Mouse (Mus musculus) lung, embryonic 15.5 days (tissue): ENCODE measurements around the gene Sncb. TPM values are rescaled to one million over a fixed set of nuclear protein-coding genes. Genes with fewer than 3 reads are reported as not detected.
"Not testable (repeated sequence)": the region's sequence is repeated elsewhere in the genome, so short reads cannot be mapped to it uniquely, and the experiment has no call there.

Source experiments
- ATAC-seq: fragments of 200-750 bp; cut with Nextera tagmentation; 2 replicates; pipeline ENCODE4 v1.8.0; 2017; ENCODE audit warnings: moderate number of reproducible peaks, borderline replicate concordance; ENCODE audit not compliant: low FRiP score, low TSS enrichment; ENCODE audit errors: extremely low read depth
- H3K27ac ChIP-seq: fragments of 300-500 bp; sonication (generic); 2 replicates; pipeline ENCODE4 v1.5.1; 2015; ENCODE audit warnings: moderate library complexity, mild to moderate bottlenecking, inconsistent platforms
- H3K27me3 ChIP-seq: fragments of 300-500 bp; sonication (generic); 2 replicates; pipeline ENCODE4 v1.6.1; 2015; ENCODE audit warnings: inconsistent platforms
- H3K36me3 ChIP-seq: fragments of 300-500 bp; sonication (generic); 2 replicates; pipeline ENCODE4 v1.6.1; 2015; ENCODE audit warnings: inconsistent platforms
- H3K4me1 ChIP-seq: fragments of 300-500 bp; sonication (generic); 2 replicates; pipeline ENCODE4 v1.6.1; 2015; ENCODE audit warnings: inconsistent platforms
- H3K4me2 ChIP-seq: fragments of 300-500 bp; sonication (generic); 2 replicates; pipeline ENCODE4 v1.6.1; 2015; ENCODE audit warnings: inconsistent platforms, mild to moderate bottlenecking, moderate library complexity
- H3K4me3 ChIP-seq: fragments of 300-500 bp; sonication (generic); 2 replicates; pipeline ENCODE4 v1.5.1; 2015; ENCODE audit warnings: mild to moderate bottlenecking, inconsistent platforms
- H3K9ac ChIP-seq: fragments of 300-500 bp; sonication (generic); 2 replicates; pipeline ENCODE4 v1.6.1; 2015; ENCODE audit warnings: inconsistent platforms
- H3K9me3 ChIP-seq: fragments of 300-500 bp; sonication (generic); 2 replicates; pipeline ENCODE4 v1.6.1; 2016; ENCODE audit warnings: inconsistent platforms
- WGBS: fragments of 180-500 bp; shearing (Covaris S2); methylation state at CpG from one replicate; pipeline ENCODE4 v1.1.7; 2015; 5-methylcytosine and 5-hydroxymethylcytosine counted together
- polyA plus RNA-seq: library from polyadenylated mRNA; unstranded; fragments of >200 nt; fragmentation: Nextera tagmentation; extraction: Ambion mirVana; gene quantifications from 2 replicates; pipeline ENCODE4 v1.2.1, GENCODE M21; 2015

Gene Sncb
- polyA plus RNA-seq, 1 experiment from 2014 or later: 0.21 TPM

DNA sequence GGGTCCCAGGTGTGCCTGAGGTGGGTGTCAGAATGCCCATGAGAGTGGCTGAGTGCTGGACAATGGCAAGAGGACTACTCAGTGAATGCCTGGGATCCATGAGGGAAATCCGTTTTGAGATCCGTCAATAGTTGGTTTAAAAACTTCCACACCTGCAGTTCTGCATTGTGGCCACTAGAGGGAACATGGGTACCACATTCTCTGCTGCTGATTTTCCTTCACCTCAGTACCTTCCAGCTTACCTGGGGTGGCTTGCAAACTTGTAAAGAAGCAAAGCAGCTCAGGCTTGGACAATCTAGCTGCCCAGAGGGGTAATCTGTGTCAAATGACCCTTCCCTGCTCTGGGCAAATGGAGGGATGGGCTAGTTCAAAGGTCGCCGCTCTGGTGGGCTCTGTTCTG is 31.0 kb upstream of the Sncb start:
- 35% methylated on average over 4 of the region's 4 CpGs for WGBS
- H3K4me2 ChIP-seq: no peak overlapping the region
- no peaks in the 10 kb centered on the region for H3K27me3 ChIP-seq

DNA sequence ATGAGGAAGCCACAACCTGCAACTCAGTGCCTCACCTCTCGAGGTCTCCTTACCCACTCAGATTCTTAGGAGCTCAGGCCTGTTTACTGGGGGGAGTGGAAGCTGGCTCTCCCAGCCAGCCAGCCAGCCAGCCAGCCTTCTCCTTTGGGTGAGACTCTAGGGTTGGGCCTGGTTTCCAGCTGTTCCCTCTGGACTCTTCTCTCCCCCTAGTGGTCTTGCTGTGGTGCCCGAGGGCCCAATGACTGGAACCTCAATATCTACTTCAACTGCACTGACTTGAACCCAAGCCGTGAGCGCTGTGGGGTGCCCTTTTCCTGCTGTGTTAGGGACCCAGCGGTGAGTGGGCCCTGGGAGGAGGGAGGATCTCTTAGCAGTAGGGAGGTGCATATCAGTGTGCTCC is 28.4 kb upstream of the Sncb start:
- Histone ChIP-seq H3K4me2 (no peak overlapping the region), H3K27ac (no peak overlapping the region), H3K9me3 (no peaks in the 10 kb centered on the region), H3K27me3 (peaks cover 11% of the 10 kb centered on the region; the same call in 1 of the 2 replicates), H3K9ac (no peak overlapping the region), H3K4me1 (peaks cover 5% of the 10 kb centered on the region), H3K4me3 (no peak overlapping the region), H3K36me3 (no peaks in the 10 kb centered on the region)
- 34% methylated on average over 5 of the region's 5 CpGs for WGBS
- no peak for ATAC-seq

More for the DNA sequence above, 31.0 kb upstream of the Sncb start:
- Histone ChIP-seq H3K27ac (no peak overlapping the region), H3K4me3 (no peak overlapping the region), H3K4me1 (no peaks in the 10 kb centered on the region), H3K9me3 (no peaks in the 10 kb centered on the region), H3K36me3 (no peaks in the 10 kb centered on the region), H3K9ac (no peak overlapping the region)
- no peak for ATAC-seq

DNA sequence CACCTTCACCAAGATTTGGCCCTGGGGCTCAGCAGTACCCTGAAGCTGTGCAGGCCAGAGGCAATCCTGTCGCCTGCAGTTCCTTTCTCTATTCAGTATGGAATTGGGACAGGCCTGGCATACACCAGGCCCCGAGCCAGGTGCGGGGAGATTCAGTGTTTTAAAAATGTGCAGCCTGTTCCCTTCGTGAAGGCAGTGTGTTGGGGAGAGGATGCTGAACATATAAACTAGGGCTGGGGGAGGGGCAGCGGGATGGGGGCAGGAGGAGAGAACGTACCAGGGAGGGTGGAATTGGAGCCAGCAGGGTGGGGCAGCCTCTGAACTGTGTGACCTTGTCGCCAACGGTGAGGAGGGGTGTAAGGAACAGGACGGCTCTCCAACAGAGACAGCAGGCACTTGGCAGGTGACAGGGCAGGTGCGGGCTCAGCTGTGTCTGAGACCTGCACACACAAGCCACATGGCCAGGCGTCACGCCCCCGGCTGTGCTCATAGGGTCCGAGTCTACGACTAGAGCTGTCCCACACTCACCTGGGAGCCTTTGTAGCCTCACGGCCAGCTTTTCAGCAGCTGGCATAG is 27.7 kb upstream of the Sncb start:
- Histone ChIP-seq H3K4me1 (peaks cover 8% of the 10 kb centered on the region), H3K27ac (no peak overlapping the region), H3K36me3 (no peaks in the 10 kb centered on the region), H3K9me3 (no peaks in the 10 kb centered on the region), H3K4me2 (no peak overlapping the region), H3K4me3 (no peak overlapping the region), H3K27me3 (peaks cover 11% of the 10 kb centered on the region; the same call in 1 of the 2 replicates), H3K9ac (no peak overlapping the region)
- no peak for ATAC-seq
- WGBS: 61% methylated on average over 16 of the region's 16 CpGs

DNA sequence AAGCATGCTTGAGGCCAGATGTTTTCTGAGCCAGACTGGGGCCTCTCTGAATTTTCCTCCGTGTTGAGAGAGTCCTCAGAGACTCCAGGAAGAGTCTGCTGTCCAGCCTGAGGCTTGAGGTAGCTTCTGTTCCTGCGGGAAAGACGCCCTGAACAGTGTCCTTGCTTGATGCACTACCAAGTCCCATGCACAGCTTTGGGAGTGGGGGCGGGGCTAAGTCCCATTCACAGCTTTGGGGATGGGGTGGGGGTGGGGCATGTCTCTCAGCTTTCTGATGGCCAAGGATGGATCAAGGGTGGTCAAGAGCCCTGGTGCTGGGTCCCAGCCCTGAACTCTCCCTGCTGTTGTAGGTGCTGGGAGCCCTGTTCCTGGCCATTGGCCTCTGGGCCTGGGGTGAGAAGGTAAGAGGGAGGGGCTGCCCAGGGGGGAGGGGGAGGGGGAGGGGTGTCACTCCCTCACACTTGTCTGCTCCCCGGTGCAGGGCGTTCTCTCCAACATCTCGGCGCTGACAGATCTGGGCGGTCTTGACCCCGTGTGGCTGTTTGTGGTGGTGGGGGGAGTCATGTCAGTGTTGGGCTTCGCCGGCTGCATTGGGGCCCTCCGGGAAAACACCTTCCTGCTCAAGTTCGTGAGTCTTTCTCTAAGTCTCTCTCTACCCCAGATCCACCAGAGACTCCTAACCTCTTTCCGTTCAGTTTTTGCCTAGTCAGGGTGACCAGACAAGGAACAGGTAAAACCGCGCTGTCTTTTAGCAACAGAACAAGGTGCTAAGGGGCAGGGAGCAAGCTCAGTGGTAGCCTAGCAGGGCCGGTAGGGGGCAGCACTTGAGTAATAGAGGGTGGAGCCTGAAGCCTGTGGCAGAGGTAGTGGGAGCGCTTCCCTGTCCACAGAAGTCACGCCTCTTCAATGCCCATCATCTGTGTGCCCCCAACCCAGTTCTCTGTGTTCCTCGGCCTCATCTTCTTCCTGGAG is 26.1 kb upstream of the Sncb start:
- H3K9me3 ChIP-seq: no peaks in the 10 kb centered on the region
- 14% methylated on average over 21 of the region's 21 CpGs for WGBS
- peaks cover 11% of the 10 kb centered on the region; the same call in 1 of the 2 replicates for H3K27me3 ChIP-seq
- H3K36me3 ChIP-seq: no peaks in the 10 kb centered on the region
- no peak overlapping the region for H3K9ac ChIP-seq
- no peak overlapping the region for H3K27ac ChIP-seq
- ATAC-seq: no peak
- peaks cover 8% of the 10 kb centered on the region for H3K4me1 ChIP-seq
- no peak overlapping the region for H3K4me3 ChIP-seq
- no peak overlapping the region for H3K4me2 ChIP-seq

DNA sequence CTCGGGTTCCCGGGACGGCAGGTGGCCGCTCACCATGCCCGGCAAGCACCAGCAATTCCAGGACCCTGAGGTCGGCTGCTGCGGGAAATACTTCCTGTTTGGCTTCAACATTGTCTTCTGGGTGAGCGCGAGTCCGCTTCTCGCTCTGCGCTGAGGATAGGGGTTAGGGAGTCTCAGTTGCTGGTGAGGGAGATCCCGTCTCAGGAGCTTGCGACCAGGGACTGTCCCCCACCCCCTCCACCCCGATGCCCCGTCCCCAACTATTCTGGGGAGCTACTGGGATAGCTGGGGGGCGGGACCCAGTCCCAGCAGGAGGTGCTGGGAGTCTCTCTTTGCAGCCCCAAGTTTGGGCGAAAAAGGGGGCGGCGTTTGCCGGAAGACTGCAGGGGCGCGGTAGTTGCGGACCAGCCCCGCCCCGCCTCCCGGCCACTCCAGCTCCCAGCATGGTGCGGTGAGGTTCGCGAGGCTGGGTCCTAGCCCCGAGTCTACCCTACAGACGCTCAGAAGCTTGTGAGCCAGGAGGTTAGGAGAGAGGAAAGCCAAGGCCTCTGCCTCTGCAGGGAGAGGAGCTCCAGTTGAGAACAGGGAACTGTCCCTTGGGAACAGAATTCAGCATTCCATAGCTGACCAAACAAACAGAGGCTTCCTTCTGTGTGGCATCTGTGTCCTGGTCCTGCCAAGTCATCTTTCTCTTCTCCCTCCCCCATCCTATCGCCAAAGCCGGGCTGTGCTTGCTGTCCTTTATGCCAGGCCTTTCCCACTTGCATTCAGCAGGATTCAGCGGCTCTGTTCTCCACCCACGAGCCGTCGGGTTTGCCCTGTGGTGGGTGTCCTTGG is 23.4 kb upstream of the Sncb start:
- peak overlapping the region; percentile 45; the same call in 1 of the 2 replicates for H3K27ac ChIP-seq
- H3K36me3 ChIP-seq: no peaks in the 10 kb centered on the region
- ATAC-seq: peak; percentile 32
- peak overlapping the region; percentile 41 for H3K9ac ChIP-seq
- H3K4me2 ChIP-seq: peak overlapping the region; percentile 97
- peaks cover 8% of the 10 kb centered on the region for H3K4me1 ChIP-seq
- H3K9me3 ChIP-seq: no peaks in the 10 kb centered on the region
- peak overlapping the region; percentile 59 for H3K4me3 ChIP-seq
- peaks cover 11% of the 10 kb centered on the region; the same call in 1 of the 2 replicates for H3K27me3 ChIP-seq
- WGBS: 1% methylated on average over 38 of the region's 38 CpGs

DNA sequence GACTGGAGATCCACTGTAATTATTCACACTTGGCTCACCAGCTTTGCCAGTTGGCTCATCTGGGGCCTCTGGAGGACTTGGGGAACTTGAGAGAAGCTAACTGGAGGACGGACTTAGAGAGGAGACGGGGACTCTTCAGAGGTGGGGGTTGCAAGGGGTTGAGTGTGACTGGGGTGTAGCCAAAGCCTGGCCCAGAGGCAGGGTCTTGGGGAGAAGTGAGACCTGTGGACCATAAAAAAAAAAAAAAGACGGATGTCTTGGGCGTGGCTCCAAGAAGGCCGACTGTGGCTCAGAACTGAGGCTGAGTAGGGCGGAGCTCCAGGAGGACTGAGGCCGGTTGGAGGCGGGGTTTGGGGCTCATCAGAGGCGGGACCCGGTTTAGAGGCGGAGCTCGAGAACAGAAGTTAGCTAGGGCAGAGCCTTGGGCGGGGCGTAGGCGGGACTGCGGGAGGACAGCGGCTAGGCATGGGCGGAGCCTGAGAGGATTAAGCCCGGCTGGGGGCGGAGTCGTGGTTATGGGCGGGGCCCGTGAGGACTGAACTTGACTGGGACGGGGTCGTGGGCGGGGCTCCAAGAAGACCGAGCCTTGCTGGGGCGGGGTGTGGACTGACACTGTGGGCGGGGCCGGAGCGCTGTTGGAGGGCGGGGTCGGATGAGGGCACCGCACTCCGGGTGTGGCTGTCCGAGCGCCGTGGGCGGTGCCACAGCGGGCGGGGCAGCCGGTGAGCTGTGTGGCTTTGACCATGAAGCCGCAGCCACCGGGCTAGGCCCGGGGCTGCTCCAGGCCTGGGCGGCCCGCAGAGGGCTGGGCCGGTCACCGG is 22.6 kb upstream of the Sncb start, which contains the start of gene Tspan17:
Gene Tspan17 (plus strand): TSS at position 638 of the 821 bp plus-strand sequence.
- peaks cover 11% of the 10 kb centered on the region; the same call in 1 of the 2 replicates for H3K27me3 ChIP-seq

DNA sequence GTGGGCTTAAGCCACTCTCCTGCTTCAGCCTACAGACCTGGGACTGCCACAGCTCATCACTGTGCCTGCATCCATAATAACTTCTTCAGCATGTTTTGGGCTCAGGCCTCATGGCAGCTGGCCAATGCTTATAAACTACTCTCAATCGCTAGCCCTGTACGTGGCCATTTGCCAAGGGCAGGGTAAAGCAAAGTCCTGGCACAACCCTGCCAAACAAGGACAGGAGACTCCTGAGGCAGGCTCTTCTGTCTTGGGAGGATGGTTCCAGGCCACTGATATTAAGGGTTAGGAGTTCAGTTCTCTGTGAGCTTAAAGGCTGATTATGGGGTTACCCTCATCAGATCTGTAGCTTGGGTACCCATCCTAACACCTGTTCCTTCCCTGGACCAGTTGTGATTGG is 21.2 kb upstream of the Sncb start:
- not testable (repeated sequence) for H3K4me3 ChIP-seq, H3K9ac ChIP-seq, H3K27ac ChIP-seq, H3K4me2 ChIP-seq, ATAC-seq, H3K9me3 ChIP-seq, H3K4me1 ChIP-seq, H3K36me3 ChIP-seq
- 35% methylated on average over 2 of the region's 2 CpGs for WGBS
- peaks cover 11% of the 10 kb centered on the region; the same call in 1 of the 2 replicates for H3K27me3 ChIP-seq

More for the DNA sequence above, 22.6 kb upstream of the Sncb start, which contains the start of gene Tspan17:
- H3K4me1 ChIP-seq: peaks cover 8% of the 10 kb centered on the region
- H3K9me3 ChIP-seq: no peaks in the 10 kb centered on the region
- peak within 1 kb of the TSS; percentile 45; the same call in 1 of the 2 replicates for H3K27ac ChIP-seq
- H3K9ac ChIP-seq: peak within 1 kb of the TSS; percentile 41
- peak within 1 kb of the TSS; percentile 97 for H3K4me2 ChIP-seq
- ATAC-seq: peak; percentile 85
- WGBS: 2% methylated on average over 49 of the region's 49 CpGs
- H3K4me3 ChIP-seq: peak within 1 kb of the TSS; percentile 59
- no peaks in the 10 kb centered on the region for H3K36me3 ChIP-seq

DNA sequence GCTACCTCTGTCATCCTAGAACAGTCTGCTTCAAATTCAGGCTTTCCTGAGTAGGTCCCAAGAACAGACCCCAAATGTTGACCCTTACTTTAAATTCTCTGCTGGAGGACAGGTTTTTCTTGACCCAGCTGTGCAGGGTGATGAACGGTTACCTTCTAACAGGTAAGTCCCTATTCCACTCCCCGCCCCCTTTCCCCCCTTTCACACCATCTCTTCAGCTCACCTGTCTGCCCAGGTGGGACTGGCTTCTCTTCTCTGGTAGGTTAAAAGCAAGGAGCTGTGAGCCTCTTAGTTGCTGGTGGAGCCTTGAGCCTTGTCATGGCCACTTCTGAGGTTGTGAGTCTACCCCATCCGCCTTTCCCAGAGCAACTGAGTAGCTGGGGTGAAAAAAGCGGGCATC is 17.3 kb upstream of the Sncb start, which contains the start of gene Eif4e1b:
Gene Eif4e1b (plus strand): TSS at position 301 of the 400 bp plus-strand sequence.
- no peak within 1 kb of the TSS for H3K4me3 ChIP-seq
- H3K36me3 ChIP-seq: no peaks in the 10 kb centered on the region
- WGBS: 76% methylated on average over 4 of the region's 4 CpGs
- H3K4me1 ChIP-seq: no peaks in the 10 kb centered on the region
- no peaks in the 10 kb centered on the region for H3K27me3 ChIP-seq
- H3K4me2 ChIP-seq: no peak within 1 kb of the TSS
- no peak within 1 kb of the TSS for H3K9ac ChIP-seq
- no peak for ATAC-seq
- H3K27ac ChIP-seq: no peak within 1 kb of the TSS
- H3K9me3 ChIP-seq: no peaks in the 10 kb centered on the region

DNA sequence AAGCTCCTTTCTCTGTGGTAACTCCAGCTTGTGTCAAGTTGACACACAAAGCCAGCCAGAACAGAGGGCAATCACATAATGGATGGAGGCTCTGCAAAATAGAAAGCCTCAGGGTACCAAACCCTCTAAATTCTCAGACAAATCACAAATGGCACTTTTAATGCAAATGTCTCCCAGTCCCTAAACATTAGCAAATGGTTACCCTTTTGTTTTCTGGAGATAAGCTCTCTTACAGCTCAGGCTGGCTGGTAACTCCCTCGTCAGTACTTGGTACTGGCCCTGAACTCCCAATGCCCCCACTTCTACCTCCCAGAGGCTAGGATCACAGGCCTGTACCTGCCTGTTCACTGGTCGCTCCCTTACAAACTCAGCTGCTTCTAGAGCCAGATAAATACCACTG is 16.8 kb upstream of the Sncb start:
- ATAC-seq: no peak
- Histone ChIP-seq H3K4me2 (no peak overlapping the region), H3K27ac (no peak overlapping the region), H3K9ac (no peak overlapping the region), H3K9me3 (no peaks in the 10 kb centered on the region), H3K36me3 (no peaks in the 10 kb centered on the region), H3K4me1 (no peaks in the 10 kb centered on the region), H3K27me3 (no peaks in the 10 kb centered on the region), H3K4me3 (no peak overlapping the region)
- WGBS: 40% methylated on average over 2 of the region's 2 CpGs

DNA sequence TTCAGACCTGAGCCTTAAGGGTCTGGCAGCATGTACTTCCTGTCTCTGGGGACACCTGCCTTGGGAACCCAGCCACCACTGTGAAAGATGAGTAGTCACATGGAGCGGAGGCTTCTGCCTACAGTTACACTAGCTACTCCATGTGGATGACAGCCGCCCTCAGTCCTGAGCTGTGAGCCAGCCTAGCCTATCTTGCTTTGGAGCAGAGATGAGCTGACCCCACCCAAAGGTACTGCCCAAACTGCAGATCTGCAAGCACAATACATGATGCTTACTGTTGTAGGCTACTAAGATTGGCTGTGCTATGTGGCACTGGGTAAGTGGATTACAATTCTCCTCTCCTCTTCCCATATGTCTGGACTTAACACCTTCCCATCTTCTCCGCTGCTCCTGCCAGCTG is 14.7 kb upstream of the Sncb start:
- Histone ChIP-seq H3K4me3 (no peak overlapping the region), H3K9ac (no peak overlapping the region), H3K27ac (no peak overlapping the region), H3K4me2 (no peak overlapping the region), H3K4me1 (no peaks in the 10 kb centered on the region), H3K27me3 (no peaks in the 10 kb centered on the region), H3K36me3 (no peaks in the 10 kb centered on the region), H3K9me3 (no peaks in the 10 kb centered on the region)
- ATAC-seq: no peak
- WGBS: 78% methylated on average over 3 of the region's 3 CpGs

DNA sequence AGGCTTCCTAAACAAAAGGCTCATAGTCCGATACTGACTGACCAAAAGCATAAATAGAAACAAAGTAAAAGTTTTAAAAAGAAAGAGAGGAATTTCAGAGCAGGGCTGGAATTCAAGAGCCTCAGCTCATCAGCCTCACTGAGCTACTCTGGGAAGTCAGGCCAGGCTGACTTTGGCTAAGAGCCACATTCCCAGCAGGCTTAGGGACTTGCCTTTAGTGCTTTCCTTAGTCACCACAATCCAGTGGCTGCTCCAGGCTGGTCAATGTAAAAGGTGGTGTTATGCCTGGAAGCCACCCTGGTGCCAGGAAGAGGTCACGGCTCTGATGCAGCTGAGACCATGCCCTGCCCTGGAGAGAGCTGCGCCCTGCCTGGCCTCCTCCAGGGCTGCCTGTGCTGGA is 14.2 kb upstream of the Sncb start:
- Histone ChIP-seq H3K4me2 (no peak overlapping the region), H3K36me3 (no peaks in the 10 kb centered on the region), H3K27me3 (no peaks in the 10 kb centered on the region), H3K27ac (no peak overlapping the region), H3K9ac (no peak overlapping the region), H3K4me3 (no peak overlapping the region), H3K4me1 (no peaks in the 10 kb centered on the region), H3K9me3 (no peaks in the 10 kb centered on the region)
- 63% methylated on average over 3 of the region's 3 CpGs for WGBS
- no peak for ATAC-seq
